Mouse (Mus musculus) stomach, embryonic 16.5 days (tissue): Measurements from ENCODE around the gene Tex9. TPM values are rescaled to one million over a fixed set of nuclear protein-coding genes. Genes with fewer than 3 reads are reported as not detected.

Experiments
- ATAC-seq: fragments of 200-750 bp; cut with Nextera tagmentation; 2 replicates; pipeline ENCODE4 v1.8.0; 2017; ENCODE audit warnings: moderate number of reproducible peaks, moderate TSS enrichment; ENCODE audit not compliant: insufficient read depth, low FRiP score
- H3K27ac ChIP-seq: fragments of 300-500 bp; sonication (generic); 2 replicates; pipeline ENCODE4 v1.5.1; 2014; ENCODE audit warnings: low read length
- H3K27me3 ChIP-seq: fragments of 300-500 bp; sonication (generic); 2 replicates; pipeline ENCODE4 v1.6.1; 2014; ENCODE audit warnings: low read length, control low read depth, mixed read lengths; ENCODE audit not compliant: control insufficient read depth, insufficient read depth
- H3K36me3 ChIP-seq: fragments of 300-500 bp; sonication (generic); 2 replicates; pipeline ENCODE4 v1.6.1; 2014; ENCODE audit warnings: low read length; ENCODE audit not compliant: control insufficient read depth, insufficient read depth
- H3K4me1 ChIP-seq: fragments of 300-500 bp; sonication (generic); 2 replicates; pipeline ENCODE4 v1.6.1; 2014; ENCODE audit warnings: low read length, control low read depth, mixed read lengths; ENCODE audit not compliant: control insufficient read depth, insufficient read depth
- H3K4me2 ChIP-seq: fragments of 300-500 bp; sonication (generic); 2 replicates; pipeline ENCODE4 v1.6.1; 2014; ENCODE audit warnings: low read depth, low read length, mixed read lengths
- H3K4me3 ChIP-seq: fragments of 300-500 bp; sonication (generic); replicated peaks from 2 replicates; pipeline ENCODE4 v1.5.1; 2014; ENCODE audit warnings: mild to moderate bottlenecking, low read length
- H3K9ac ChIP-seq: fragments of 300-500 bp; sonication (generic); 2 replicates; pipeline ENCODE4 v1.6.1; 2014; ENCODE audit warnings: low read length
- H3K9me3 ChIP-seq: fragments of 300-500 bp; sonication (generic); replicated peaks from 2 replicates; pipeline ENCODE4 v1.6.1; 2016; ENCODE audit warnings: low read length, control low read depth; ENCODE audit not compliant: control insufficient read depth
- WGBS: fragments of 180-500 bp; shearing (Covaris S2); extraction: QIAGEN DNeasy Blood & Tissue Kit; methylation state at CpG from one replicate; pipeline ENCODE4 v1.1.7; 2014; 5-methylcytosine and 5-hydroxymethylcytosine counted together
- polyA plus RNA-seq: library from polyadenylated mRNA; unstranded; fragments of >200 nt; fragmentation: Nextera tagmentation; extraction: Ambion mirVana; gene quantifications from 2 replicates; pipeline ENCODE4 v1.2.1, GENCODE M21; 2015

Gene Tex9
- polyA plus RNA-seq, 1 experiment from 2014 or later, result 19.2 TPM

- Histone ChIP-seq H3K27ac (peak overlapping the region; percentile 97), H3K36me3 (no peaks in the 10 kb centered on the region), H3K27me3 (no peaks in the 10 kb centered on the region), H3K4me2 (peak overlapping the region; percentile 73), H3K9me3 (no peaks in the 10 kb centered on the region), H3K4me1 (peaks cover 8% of the 10 kb centered on the region), H3K9ac (0 out of 2 replicates have a peak overlapping the region, but pooled peaks have one; percentile 13), H3K4me3 (no peak overlapping the region)
- WGBS, result 1% methylated on average over 12 of the region's 12 CpGs
- no peak for ATAC-seq
Measured at GRCm38 (mm10) chr9:72530237-72530636, 38.2 kb upstream of the Tex9 start.

DNA sequence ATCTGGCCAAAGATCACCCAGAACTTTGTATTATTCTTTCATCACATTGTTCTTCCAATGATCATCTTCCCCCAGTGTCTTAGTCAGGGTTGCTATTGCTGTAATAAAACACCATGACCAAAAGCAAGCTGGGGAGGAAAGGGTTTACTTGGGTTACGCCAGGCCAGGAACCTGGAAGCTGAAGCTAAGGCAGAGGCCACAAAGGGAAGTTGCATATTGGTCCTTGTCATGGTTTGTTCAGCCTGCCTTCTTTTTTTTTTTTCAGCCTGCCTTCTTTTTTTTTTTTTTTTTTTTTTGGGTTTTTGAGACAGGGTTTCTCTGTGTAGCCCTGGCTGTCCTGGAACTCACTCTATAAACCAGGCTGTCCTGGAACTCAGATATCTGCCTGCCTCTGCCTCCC is 34.1 kb upstream of the Tex9 start:
- ATAC-seq, result no peak
- Histone ChIP-seq H3K27ac (no peak overlapping the region), H3K9me3 (no peaks in the 10 kb centered on the region), H3K36me3 (no peaks in the 10 kb centered on the region), H3K4me1 (peaks cover 6% of the 10 kb centered on the region), H3K9ac (no peak overlapping the region), H3K27me3 (no peaks in the 10 kb centered on the region), H3K4me2 (no peak overlapping the region), H3K4me3 (no peak overlapping the region)
- 76% methylated on average over 1 of the region's 1 CpGs for WGBS

DNA sequence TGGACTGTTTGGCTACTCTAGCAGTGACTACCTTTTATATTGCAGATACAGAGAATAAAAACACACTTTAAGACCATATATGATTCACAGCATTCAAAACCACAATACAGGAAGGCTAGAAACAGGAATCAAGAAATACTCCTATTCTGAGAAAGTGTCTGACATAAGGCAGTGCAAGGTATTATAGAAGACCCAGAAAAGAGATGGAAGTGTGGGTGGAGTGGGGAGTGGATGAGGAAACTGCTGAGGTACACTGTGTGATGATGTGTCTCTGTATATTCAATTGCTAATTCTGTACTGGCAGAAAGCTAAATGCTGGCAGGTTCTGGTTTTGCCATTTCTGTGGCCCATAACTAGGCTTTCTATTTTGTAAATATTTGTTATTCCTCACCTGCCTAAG is 28.8 kb upstream of the Tex9 start:
- H3K4me1 ChIP-seq, result no peaks in the 10 kb centered on the region
- no peak for ATAC-seq

DNA sequence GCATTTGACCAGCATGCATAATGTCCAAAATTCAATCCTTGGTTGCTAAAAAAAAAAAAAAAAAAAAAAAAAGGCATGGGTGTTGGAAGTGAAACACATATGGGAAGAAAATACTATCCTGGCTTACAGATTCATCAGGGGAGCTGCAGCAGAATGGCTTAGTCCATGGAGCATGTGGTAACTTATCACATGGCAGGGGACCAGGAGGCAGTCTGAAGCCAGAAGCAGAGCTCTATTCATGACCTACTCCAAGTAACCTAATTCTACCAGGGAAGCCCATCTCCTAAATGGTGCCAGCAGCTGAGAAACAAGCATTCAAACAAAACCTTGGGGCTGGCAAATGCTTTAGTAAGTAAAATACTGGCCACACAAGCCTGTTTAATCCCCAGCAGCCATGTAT is 27.2 kb upstream of the Tex9 start:
- no peaks in the 10 kb centered on the region for H3K9me3 ChIP-seq
- no peak for ATAC-seq
- H3K4me2 ChIP-seq, result no peak overlapping the region
- no peak overlapping the region for H3K27ac ChIP-seq
- H3K4me3 ChIP-seq, result no peak overlapping the region
- no peak overlapping the region for H3K9ac ChIP-seq
- no peaks in the 10 kb centered on the region for H3K4me1 ChIP-seq
- no peaks in the 10 kb centered on the region for H3K36me3 ChIP-seq
- no peaks in the 10 kb centered on the region for H3K27me3 ChIP-seq

More for the DNA sequence above, 28.8 kb upstream of the Tex9 start:
- Histone ChIP-seq H3K27me3 (no peaks in the 10 kb centered on the region), H3K9ac (no peak overlapping the region), H3K4me2 (no peak overlapping the region), H3K9me3 (no peaks in the 10 kb centered on the region), H3K27ac (no peak overlapping the region), H3K4me3 (no peak overlapping the region), H3K36me3 (no peaks in the 10 kb centered on the region)

- Histone ChIP-seq H3K27me3 (no peaks in the 10 kb centered on the region), H3K9ac (no peak overlapping the region), H3K36me3 (no peaks in the 10 kb centered on the region), H3K27ac (no peak overlapping the region), H3K4me3 (no peak overlapping the region), H3K4me1 (no peaks in the 10 kb centered on the region), H3K9me3 (no peaks in the 10 kb centered on the region), H3K4me2 (no peak overlapping the region)
- no peak for ATAC-seq
Measured at GRCm38 (mm10) chr9:72515366-72515765, 23.4 kb upstream of the Tex9 start.

DNA sequence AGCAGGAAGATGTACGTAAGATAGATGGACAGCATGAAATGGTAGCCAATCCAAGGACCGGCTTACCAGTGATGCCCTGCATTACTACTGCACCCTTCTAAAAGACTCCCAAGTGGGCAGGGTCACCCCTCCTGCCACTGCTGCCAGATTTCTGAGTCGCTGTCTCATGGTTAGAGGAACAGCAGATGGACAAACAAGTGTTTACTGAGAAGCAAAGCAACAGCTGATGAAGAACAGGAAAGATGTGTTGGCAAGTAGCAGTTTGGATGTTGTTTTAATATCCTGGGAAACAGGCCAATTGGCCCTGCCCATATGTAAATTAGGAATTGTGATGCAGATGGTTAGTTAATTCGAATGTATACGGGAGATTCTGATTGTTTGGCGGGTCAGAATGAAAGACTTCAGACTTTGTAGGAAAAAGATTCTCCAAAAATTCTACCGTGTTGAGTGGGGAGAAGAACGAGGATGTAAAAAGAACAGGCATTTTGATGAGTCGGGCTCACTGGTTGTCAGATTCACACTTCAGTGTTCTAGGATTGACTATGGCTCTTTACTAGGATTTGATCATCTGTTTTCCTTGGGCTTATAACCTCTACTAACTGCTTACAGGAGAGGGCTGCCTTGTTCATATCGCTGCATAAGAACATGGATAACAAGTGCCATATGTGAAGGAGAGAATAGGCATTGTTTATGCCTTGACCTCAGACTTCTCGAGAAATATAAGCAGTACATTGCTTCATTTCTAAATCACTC is 20.4 kb upstream of the Tex9 start:
- H3K9me3 ChIP-seq, result no peaks in the 10 kb centered on the region
- H3K36me3 ChIP-seq, result no peaks in the 10 kb centered on the region
- H3K27ac ChIP-seq, result no peak overlapping the region
- no peak overlapping the region for H3K4me3 ChIP-seq
- no peaks in the 10 kb centered on the region for H3K27me3 ChIP-seq
- no peaks in the 10 kb centered on the region for H3K4me1 ChIP-seq
- 57% methylated on average over 11 of the region's 11 CpGs for WGBS
- no peak overlapping the region for H3K4me2 ChIP-seq
- H3K9ac ChIP-seq, result no peak overlapping the region
- ATAC-seq, result no peak

DNA sequence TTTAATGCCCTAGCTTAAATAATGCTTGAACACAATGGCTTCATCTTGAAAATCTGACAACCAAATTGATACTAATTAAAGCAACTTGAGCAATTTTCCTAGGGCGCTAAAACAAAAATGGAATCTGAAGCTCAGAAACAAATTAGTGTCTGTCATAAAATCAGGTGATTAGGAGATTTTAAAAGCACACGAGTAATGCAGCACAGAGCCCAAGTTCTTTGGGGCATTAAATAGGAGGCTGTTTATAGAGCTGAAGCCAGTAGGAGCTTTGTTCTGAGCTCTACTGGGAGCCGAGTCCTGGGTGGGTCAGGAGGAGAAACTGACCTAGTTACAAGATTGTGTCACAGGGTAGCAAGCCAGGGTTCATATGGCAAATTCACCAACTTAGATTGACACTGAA is 5.2 kb upstream of the Tex9 start:
- Histone ChIP-seq H3K27me3 (no peaks in the 10 kb centered on the region), H3K27ac (no peak overlapping the region)
- ATAC-seq, result no peak

DNA sequence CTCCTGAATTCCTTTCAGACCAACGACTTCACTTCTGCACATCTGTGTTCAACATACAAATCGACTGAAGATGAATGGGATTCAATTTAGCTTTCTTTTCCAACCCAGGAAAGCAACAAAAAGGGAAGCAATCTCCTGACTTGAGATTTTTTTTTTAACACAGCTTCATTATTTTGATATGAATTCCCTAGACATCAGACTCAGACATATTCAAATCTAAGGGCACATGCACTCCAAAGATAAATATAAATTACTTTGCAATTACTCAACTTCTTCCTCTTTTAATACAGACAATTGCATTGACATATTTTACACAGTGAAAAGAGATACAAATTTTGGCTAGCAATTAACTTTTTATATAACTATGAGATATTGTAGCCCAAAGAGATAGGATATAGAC is 4.7 kb upstream of the Tex9 start:
- H3K9me3 ChIP-seq, result no peaks in the 10 kb centered on the region
- H3K4me3 ChIP-seq, result no peak overlapping the region
- H3K27me3 ChIP-seq, result no peaks in the 10 kb centered on the region
- H3K4me1 ChIP-seq, result peaks cover 3% of the 10 kb centered on the region; the same call in 1 of the 2 replicates
- no peak overlapping the region for H3K9ac ChIP-seq
- no peak for ATAC-seq
- H3K4me2 ChIP-seq, result no peak overlapping the region
- no peaks in the 10 kb centered on the region for H3K36me3 ChIP-seq
- WGBS, result 52% methylated on average over 2 of the region's 2 CpGs
- H3K27ac ChIP-seq, result no peak overlapping the region

More for the DNA sequence above, 5.2 kb upstream of the Tex9 start:
- H3K9ac ChIP-seq, result no peak overlapping the region
- no peak overlapping the region for H3K4me2 ChIP-seq
- no peak overlapping the region for H3K4me3 ChIP-seq
- 72% methylated on average over 3 of the region's 3 CpGs for WGBS
- no peaks in the 10 kb centered on the region for H3K9me3 ChIP-seq
- no peaks in the 10 kb centered on the region for H3K36me3 ChIP-seq
- peaks cover 2% of the 10 kb centered on the region; the same call in 1 of the 2 replicates for H3K4me1 ChIP-seq

GRCm38 (mm10) chr9:72493984-72494685 is 2.1 kb upstream of the Tex9 start:
- no peak for ATAC-seq
- H3K4me2 ChIP-seq, result no peak overlapping the region
- H3K27me3 ChIP-seq, result no peaks in the 10 kb centered on the region
- peaks cover 6% of the 10 kb centered on the region for H3K4me1 ChIP-seq
- H3K27ac ChIP-seq, result no peak overlapping the region
- 79% methylated on average over 3 of the region's 3 CpGs for WGBS
- H3K9ac ChIP-seq, result no peak overlapping the region
- no peaks in the 10 kb centered on the region for H3K36me3 ChIP-seq
- H3K9me3 ChIP-seq, result no peaks in the 10 kb centered on the region
- H3K4me3 ChIP-seq, result no peak overlapping the region
